Mouse (Mus musculus) A20 (cell line): ENCODE results near the gene Cmss1.

ENCODE experiments used
- DNase-seq: peaks from one replicate; pipeline ENCODE4 v3.0.0-alpha.2; 2011; ENCODE audit warnings: low read depth, low spot score

Gene Cmss1

DNA sequence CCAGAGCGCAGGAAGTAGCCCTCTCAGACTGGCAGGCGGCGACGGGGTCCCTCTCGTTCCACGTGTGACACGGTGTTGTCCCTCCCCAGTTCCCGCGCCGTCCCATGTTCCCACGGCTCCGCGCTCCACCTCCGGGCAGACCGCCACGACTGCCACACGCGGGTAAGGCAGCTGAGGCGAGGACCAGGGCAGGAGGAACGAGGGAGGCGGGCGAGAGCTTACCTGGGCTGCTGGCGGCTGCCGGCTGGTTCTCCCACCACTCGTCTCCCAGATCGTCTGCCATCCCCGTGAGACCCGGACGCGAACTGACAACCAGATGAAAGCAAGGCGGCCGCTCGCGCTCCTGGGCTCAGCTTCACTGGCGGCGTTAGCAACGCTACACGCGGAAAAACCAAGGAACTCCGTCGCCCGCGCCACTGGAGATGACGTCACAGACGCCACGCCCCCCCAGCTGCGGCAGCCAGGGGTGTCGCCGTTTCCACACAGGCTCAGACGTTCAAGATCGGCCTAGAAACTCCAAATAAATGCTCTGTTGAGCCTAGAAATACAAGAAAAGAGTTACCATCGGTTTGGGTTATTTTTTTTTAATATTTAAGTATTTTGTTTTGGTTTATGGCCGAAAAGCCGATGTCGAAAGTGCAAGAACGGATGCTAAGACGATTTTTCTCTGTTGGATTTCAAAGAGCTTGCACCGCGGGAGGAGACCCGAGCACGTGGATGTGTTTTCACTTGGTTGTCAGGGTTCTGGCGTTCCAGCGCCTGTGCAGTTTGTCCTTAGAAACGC, at the start of gene Cmss1:
Cmss1 (minus strand) TSS at position 421 of the 784 bp plus-strand sequence.
- DNase-seq = peak; percentile 96

DNA sequence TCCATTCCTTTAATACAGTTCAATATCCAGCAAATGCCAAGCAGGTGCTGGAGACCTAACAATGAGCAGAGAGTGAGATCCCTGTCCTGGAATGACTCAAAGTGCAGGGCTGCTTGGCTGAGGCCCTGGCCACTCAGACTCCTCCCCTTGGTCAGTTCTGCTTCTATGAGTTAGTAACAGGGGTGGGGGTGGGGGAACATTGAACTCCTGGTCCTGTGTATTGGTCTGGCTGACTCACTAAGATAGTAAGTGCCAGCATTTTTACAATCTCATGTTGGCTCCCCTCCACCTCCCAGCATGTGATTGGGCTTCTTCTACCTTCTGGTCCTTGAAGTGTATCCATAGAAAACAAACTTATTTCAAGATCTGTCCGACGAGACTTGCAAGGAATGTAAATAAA, 43.2 kb upstream of the Cmss1 start:
- DNase-seq = no peak

DNA sequence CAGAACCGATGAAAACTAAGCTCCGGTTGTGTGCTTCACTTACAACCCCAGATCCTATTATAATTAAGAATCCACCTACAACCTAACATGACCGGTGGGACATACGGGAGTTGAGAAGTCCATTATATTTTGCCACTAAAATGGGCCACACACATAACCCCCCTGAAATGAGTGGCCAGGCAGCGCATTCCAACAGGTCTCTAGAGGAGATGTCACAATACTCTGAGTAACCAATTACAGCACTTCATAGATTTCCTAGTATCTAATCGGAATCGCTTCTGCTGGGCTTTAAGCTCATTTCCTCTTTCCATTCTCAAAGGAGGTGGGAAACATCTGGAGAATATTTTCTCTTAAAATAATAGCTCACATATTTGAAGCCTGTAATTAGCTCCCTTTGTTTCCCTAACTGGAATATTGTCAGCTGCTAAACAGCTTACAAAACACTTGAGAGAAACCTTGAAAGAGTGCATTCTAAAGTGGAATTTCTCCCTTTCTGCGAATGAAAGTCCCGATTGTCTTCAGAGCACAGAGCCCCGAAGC, 34.8 kb upstream of the Cmss1 start:
- no peak for DNase-seq

DNA sequence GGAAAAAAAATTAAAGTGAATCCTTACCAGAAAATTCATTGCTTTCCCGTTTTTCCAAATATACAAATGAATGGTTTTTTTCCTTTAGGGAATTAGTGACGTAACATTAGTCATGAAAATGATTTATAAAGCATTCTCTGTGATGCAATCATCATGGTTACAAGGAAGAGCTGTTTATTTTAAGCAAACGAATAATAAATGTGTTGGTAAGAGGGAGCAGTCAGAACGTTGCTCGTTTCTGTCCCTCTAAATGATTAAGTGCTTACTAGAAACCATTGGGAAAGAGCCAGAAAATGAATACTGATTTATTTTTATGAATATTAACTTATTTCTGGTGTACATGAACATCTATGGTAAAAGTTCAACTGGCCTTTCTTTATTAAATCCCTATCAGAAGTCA, 28.1 kb upstream of the Cmss1 start:
- no peak for DNase-seq

DNA sequence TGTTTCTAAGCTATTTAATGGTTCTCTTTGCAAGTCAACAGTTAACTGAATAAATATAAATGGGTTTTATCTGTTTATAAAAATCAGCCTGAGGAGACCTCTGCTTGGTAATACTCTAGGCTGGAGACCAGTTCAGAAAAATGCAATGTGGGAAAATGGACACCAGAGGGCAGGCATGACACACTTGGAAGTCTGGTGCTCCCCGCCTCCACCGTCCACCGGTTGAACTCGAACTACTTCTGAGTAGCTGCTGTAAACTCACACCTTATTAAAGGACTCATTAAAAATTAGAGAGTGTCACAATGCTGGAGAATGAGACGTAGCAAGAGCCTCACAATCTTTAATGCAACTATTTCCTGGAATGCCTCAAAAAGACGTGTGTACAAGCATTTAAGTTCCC, 27.5 kb upstream of the Cmss1 start:
- DNase-seq = peak; percentile 67

DNA sequence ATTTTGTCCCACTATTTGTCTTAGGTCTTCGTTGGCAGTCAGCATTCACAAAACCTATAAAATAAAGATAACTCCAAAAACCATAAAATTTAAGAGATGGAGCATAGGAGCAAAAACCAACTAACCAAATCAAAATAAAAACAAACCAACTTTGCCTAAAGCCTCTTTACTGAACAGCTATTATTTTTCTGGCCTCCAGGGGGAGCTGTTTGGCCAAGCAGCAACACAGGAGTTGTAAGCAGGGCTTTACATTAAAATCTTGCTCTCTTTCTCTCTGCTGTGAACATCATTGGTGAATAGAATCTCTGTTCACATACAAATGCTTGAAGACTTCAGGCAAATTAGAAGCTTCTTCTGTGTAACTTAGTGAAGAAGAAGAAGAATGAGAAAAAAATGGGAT, 5.1 kb upstream of the Cmss1 start:
- DNase-seq = peak; percentile 65

DNA sequence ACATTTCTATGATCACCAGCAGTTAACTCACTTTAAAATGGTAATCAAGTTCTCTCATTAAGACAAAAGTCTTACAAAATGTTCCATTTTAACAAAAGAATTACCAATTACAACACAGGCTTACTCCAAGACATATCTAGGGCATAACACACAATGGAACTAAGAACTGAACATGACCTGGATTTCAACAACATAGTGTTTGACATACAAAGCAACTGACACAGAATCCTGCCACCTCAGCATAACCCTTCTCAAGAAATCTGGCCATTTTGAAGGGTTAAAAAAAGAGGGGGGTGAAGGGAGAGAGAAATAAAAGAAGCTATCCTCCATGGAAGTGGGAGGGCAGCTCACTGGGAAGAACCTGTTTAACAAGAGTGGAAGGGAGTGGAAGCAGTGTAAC, 5.6 kb downstream of the Cmss1 start:
- no peak for DNase-seq

DNA sequence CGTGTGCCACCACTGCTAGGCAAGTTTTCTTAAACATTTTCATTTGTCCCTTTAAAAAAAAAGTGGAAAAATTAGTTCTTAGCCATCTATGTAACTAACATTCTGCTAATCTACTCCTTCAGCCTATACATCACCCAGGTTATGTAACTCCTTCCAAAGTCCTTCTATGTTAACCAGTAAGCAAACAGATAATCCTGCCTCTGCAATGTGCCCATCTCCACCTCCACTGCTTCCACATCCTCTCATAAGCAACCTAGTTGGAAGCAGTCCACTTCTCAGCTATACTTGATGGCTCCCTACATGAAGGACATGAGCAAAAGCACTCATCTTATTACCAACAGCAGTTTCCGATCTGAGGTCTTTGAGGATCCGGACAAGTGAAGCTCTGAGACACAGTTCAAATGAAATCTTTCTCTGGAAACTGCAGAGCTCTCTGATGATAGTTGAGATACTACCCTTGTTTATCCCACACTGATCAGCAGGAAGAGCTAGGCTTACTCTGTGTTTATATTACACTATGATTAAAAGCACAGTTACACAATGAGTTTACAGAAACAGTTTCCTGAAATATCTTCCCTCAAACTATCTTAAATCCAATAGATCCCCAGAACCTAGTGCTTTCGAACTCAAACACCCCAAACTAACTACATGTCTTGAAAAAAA, 9.2 kb downstream of the Cmss1 start:
- DNase-seq = no peak

DNA sequence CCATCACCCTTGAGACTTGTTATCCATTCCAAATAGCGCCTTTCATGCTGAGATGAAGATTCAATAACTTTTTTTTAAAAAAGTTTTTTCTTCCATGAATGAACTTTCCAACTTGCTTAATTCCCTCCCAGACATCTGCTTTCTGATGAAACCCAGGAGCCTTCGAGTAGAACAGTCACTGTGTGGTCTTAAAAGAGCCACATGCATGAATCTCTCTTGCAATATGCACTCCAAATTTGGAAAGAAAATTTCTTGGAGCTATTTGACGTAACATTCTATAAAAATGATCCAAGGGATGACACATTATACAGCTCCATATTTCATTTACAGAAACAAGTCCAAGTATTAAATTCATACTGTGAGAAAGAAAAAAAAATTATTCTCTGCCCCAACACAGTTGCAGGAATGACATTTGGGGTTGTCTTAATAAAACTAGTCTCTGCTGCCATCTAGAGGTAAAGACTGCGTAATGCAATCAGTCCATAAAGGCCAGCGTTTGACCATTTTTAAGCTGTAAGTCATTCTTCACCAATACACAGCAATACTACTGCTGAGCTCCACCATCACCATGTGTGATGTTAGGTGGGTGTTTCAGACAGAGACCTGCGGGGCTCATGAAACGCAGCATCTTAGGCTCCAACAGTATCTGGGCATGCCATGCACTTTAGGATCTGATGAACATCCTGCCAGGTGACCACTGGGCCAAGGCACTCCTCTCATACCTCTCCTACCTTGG, 13.1 kb downstream of the Cmss1 start:
- DNase-seq = peak; percentile 67

DNA sequence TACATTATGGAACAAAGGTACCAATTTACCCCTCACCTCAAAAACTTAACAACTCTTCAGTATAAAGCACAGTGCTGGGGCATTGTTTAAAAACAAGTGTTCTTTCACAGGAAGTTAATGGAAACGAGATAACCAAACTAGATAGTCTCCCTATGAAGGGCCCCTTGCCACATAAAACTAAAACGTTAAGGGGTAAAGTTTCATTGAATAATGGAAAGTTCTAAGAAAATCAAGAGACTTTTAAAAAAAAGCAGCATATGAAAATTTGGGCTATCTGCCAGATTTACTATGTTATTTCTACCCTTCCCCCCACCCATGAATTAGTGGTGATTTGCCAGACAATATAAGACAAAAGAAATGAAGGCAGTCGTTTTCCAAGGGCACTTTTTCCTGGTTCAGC, 21.5 kb downstream of the Cmss1 start:
- DNase-seq = no peak

DNA sequence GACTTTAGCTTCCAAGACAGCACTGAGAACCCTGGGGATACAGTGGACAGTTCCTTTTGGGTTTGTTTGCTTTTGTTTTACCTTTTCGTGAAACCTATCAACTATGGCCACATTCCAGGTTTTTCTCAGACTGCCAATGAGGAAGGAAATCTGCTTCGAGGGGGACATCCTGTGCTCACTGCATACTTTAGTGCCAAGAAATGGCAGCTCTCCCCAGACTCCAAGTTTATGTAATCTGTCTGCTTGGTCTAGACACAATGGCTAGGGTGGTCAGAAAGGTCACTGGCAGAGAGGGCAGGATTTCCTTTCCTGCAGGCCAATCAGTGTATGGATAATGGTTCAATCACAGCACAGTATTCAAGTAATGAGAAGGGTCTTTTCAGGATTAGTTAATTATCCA, 24.7 kb downstream of the Cmss1 start:
- no peak for DNase-seq

DNA sequence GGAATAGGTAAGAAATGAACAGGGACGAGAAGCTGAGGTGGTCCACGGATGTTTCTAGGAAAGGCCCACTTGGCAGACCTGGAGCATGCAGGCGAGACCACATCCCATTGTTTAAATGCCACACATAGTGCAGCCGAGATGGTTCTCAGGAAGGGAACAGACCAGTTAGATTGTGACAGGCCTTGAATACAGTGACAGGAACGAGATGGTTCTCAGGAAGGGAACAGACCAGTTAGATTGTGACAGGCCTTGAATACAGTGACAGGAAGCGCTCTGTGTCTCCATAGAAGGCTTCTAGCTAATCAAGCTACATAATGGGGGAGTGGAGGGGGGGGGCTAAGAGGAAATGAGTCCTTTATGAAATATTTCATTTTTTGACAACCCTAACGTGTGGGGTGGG, 26.6 kb downstream of the Cmss1 start:
- no peak for DNase-seq

DNA sequence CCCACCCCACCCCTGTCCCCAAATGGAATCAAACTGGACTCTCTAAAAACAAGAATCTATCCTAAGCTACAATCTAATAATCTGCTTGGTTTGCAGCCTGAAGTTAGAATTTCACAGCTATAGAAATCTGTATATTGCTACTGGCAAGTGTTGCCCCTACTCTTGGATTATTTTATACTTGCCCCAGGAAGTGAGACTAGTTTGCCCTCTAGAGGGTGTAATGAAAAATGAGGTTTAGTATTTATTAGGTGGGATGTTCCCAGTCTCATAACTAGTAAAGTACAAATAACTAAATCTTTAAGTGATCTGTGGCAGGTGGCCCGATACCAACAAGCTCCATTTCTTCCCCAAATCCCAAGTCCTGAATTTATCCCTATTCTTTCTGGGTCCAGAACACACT, 29.1 kb downstream of the Cmss1 start:
- DNase-seq = peak; percentile 49

DNA sequence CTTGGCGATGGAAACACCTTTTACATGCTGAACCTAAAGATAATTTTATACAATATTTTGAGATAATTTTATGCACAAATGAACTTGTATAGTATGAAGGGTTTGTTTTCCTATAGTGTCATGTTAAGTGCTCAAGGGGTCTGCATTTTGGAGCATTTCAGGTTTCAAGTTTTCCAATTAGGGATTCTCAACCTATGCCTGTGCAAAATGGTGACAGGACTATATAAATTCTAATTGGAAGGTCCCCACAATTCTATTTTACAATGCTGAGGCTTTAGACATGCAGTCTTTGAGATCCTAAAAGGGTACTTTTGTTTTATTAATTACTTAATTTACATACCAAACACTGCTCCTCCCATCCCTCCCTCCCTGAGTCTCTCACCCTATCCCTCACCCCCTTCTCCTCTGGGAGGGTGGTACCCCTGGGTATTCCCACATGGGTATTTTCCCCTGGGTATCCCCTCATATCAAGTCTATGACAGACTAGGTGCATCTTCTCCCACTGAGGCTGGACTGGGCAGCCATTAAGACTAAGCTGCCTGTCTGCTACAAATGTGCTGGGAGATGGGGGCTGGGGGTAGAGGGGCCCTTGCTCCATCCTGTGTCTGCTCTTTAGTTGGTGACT, 30.8 kb downstream of the Cmss1 start:
- DNase-seq = no peak

DNA sequence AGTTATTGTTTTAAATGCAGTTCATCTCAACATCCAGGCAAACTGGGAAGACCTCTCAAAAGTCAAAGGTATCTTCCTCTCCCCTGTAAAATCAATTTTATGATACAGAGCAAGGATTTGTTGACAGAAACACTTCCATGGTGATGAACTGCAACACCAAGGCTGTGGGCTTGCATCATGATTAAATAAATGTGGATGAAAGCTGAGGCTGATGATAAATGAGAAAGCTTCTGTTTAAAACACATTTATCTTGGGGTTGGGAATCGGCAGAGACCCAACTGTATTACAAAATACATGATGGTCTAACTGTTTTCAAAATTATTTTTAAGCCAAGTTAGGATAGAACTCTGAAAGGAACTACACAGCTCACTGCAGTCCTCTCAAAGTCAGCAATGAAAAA, 32.8 kb downstream of the Cmss1 start:
- DNase-seq = no peak

DNA sequence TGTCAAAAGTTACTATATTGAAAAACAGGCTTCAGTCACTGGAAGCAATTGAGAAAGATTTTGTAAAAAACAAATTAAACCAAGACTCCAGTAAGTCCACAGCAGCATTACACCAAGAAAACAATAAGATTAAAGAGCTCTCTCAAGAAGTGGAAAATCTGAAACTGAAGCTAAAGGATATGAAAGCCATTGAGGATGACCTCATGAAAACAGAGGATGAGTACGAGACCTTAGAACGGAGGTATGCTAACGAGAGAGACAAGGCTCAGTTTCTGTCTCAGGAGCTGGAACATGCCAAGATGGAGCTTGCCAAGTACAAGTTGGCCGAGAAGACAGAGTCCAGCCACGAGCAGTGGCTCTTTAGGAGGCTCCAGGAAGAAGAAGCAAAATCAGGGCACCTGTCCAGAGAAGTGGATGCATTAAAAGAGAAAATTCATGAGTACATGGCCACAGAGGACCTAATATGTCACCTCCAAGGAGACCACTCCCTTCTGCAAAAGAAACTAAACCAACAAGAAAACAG, 35.8 kb downstream of the Cmss1 start:
- DNase-seq = no peak

DNA sequence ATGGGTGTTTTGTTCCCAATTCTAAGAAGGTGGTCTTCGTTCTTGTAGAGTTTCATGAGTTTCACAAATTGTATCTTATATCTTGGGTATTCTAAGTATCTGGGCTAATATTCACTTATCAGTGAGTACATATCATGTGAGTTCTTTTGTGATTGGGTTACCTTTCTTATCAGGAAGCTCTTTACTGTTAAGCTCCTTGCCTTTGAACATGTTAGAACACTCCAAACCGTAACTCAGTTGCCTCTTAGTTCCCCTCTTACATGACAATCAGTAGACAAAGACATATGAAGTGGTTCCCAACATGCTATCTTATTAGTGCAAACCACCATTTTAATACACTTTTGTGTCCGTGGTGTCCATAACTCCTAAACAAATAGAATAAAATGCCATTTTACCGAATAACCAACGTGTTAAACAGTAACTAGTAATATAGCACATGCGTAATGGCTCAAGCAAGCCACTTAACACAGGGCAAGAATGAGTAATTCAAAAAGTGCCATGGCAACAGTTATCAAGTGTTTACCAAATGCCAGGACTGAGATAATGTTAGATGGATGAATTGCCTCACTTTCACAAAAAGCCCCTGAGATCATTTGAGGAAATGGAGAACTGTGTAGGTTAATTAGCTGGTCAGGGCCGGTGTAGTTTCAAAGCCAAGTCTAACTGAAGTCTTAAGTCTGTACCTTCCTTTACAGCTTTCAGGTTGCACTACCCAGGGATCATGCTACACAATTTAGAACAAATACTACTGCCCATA, 37.8 kb downstream of the Cmss1 start:
- DNase-seq = no peak

DNA sequence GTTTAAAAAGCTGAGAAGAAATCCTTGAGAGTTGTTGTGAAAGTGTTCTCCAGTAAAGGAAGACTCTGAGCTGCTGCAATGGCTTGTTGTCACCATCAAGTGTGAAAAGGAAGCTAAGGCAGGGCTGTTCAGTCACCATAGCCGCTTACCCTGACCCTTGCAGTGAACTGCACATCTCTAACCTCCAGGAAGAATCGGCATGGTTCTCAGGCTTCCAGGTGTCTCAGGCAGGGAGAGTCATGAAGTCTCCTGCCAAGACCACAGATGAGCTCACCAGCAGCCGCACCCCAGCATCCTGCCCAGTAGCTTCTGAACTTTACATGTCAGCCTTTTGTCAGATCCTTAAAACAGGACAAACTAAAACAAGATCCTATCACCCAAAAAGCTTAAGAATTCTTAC, 40.4 kb downstream of the Cmss1 start:
- no peak for DNase-seq

DNA sequence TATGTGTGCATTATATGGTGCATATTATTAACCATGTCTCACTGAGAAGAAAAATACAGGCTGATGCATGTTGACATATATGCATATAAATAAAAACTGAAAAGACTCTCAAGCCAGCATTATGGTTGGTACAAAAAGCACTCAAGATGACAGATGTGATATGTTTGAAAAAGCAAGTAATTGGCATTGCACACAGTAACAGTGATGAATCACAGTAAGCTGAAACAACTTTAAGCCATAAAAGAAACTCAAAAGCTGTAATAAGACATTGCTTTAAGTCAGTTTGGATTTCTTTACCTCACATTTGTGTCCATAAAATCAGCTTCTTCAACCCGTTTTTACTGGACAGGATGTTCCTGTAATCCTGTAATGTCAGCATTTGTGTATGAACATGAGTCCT, 41.9 kb downstream of the Cmss1 start:
- no peak for DNase-seq

DNA sequence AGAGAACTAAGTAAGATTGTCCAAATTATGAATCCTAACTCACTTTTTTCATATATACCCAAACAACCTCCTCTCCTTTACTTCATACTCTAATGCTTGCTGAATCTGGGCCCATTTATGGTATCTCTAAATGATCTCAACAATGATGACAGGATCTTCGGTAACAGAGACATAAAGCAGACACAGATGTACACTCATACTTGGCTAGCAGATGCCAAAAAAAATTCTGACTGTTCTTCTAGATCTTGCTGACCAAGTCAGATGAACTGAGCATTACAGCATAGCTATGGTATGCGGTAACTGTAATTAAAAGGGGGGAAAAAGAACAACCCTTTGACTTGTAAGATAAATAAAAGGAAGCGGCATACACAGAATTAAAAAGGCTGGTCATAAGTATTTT, 43.2 kb downstream of the Cmss1 start:
- no peak for DNase-seq

DNA sequence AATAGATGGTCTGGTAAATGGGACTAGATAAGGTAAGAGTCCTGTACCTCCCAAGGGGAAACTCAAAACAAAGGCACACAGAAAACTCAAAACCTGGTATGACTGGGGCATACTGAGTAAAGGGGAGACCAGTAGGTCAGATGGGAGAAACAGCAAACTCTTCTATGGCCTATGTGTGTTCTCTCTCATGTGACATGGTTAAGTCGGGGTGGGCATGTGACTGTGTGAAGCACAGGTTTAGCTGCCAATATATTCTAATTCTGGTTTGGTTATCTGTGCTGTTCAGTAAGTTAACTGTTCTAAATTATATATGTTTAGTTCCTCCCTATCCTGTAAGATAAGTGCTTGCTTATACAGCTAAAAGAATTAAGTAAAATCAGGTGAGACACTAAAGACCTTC, 46.5 kb downstream of the Cmss1 start:
- DNase-seq = no peak
